Mouse (Mus musculus): ENCODE measurements around the gene Gm9044.
"Not testable (repeated sequence)": the region's sequence is repeated elsewhere in the genome, so short reads cannot be mapped to it uniquely, and the experiment has no call there.

Gene Gm9044

GRCm38 (mm10) chr10:118332308-118332707 is at the start of gene Gm9044:
Gene Gm9044, minus strand, starts transcription at chr10:118332408.
- DNase-seq (ENCODE audit: low spot score in 2 of 2), result not testable (repeated sequence)

GRCm38 (mm10) chr10:118370443-118370842 is 38.2 kb upstream of the Gm9044 start:
- peak; percentile 33 to 86 for DNase-seq (ENCODE audit: low spot score in 2 of 2)

- no peak for DNase-seq (ENCODE audit: low spot score in 2 of 2)
These were observed 37.3 kb upstream of the Gm9044 start for GRCm38 (mm10) chr10:118369518-118369917.

GRCm38 (mm10) chr10:118354005-118354404 is 21.8 kb upstream of the Gm9044 start, which contains the start of gene Gm9049:
Gene Gm9049, minus strand, starts transcription at chr10:118354105.
- DNase-seq (ENCODE audit: low spot score in 2 of 2), result not testable (repeated sequence)

- DNase-seq (ENCODE audit: low spot score in 2 of 2), result not testable (repeated sequence)
These were observed 16.4 kb upstream of the Gm9044 start, which contains the start of gene Gm9048 for GRCm38 (mm10) chr10:118348579-118348978. Gene Gm9048, minus strand, starts transcription at chr10:118348679.

GRCm38 (mm10) chr10:118343155-118343554 is 10.9 kb upstream of the Gm9044 start, which contains the start of gene Gm9046:
Gene Gm9046, minus strand, starts transcription at chr10:118343255.
- DNase-seq (ENCODE audit: low spot score in 2 of 2), result not testable (repeated sequence)

GRCm38 (mm10) chr10:118337731-118338130 is 5.5 kb upstream of the Gm9044 start, which contains the start of gene Gm9045:
Gene Gm9045, minus strand, starts transcription at chr10:118337831.
- not testable (repeated sequence) for DNase-seq (ENCODE audit: low spot score in 2 of 2)

- DNase-seq (ENCODE audit: low spot score in 2 of 2), result not testable (repeated sequence)
These were observed 5.3 kb downstream of the Gm9044 start, which contains the start of gene Gm9040 for GRCm38 (mm10) chr10:118326869-118327268. Gene Gm9040, minus strand, starts transcription at chr10:118326969.

- DNase-seq (ENCODE audit: low spot score in 2 of 2), result no peak
These were observed 13.2 kb downstream of the Gm9044 start for GRCm38 (mm10) chr10:118319024-118319423.

- not testable (repeated sequence) for DNase-seq (ENCODE audit: low spot score in 2 of 2)
These were observed 30.1 kb downstream of the Gm9044 start for GRCm38 (mm10) chr10:118302133-118302532.

- no peak for DNase-seq (ENCODE audit: low spot score in 2 of 2)
These were observed 37.3 kb downstream of the Gm9044 start, which contains the start of gene Iltifb for GRCm38 (mm10) chr10:118294938-118295337. Gene Iltifb, minus strand, starts transcription at chr10:118295038.

GRCm38 (mm10) chr10:118283016-118283415 is 49.2 kb downstream of the Gm9044 start:
- DNase-seq (ENCODE audit: low spot score in 2 of 2), result not testable (repeated sequence)

- not testable (repeated sequence) for DNase-seq (ENCODE audit: low spot score in 2 of 2)
These were observed 49.6 kb downstream of the Gm9044 start for GRCm38 (mm10) chr10:118282565-118282964.

All from left cerebral cortex, adult 9 months (tissue).